Mouse (Mus musculus): ENCODE data around the gene Zpbp2.

The Zpbp2 gene

GRCm38 (mm10) chr11:98555124-98555700 lies 4.3 kb downstream of the Zpbp2 start:
- no peak for DNase-seq (ENCODE audit: low read depth, low spot score)

- DNase-seq (ENCODE audit: low read depth, low spot score) = no peak
Measured at GRCm38 (mm10) chr11:98560942-98561341, 10.0 kb downstream of the Zpbp2 start.

GRCm38 (mm10) chr11:98563025-98563424 lies 12.1 kb downstream of the Zpbp2 start:
- DNase-seq (ENCODE audit: low read depth, low spot score) = no peak

- DNase-seq (ENCODE audit: low read depth, low spot score) = no peak
Measured at GRCm38 (mm10) chr11:98563921-98564414, 13.1 kb downstream of the Zpbp2 start.

GRCm38 (mm10) chr11:98568326-98568725 lies 17.4 kb downstream of the Zpbp2 start:
- no peak for DNase-seq (ENCODE audit: low read depth, low spot score)

- no peak for DNase-seq (ENCODE audit: low read depth, low spot score)
Measured at GRCm38 (mm10) chr11:98569461-98569860, 18.6 kb downstream of the Zpbp2 start.

- no peak for DNase-seq (ENCODE audit: low read depth, low spot score)
Measured at GRCm38 (mm10) chr11:98577776-98578175, 26.9 kb downstream of the Zpbp2 start.

- DNase-seq (ENCODE audit: low read depth, low spot score) = no peak
Measured at GRCm38 (mm10) chr11:98580301-98581121, 29.6 kb downstream of the Zpbp2 start.

- DNase-seq (ENCODE audit: low read depth, low spot score) = no peak
Measured at GRCm38 (mm10) chr11:98581286-98582029, 30.6 kb downstream of the Zpbp2 start.

GRCm38 (mm10) chr11:98582030-98582388 lies 31.1 kb downstream of the Zpbp2 start:
- DNase-seq (ENCODE audit: low read depth, low spot score) = no peak

GRCm38 (mm10) chr11:98582551-98583264 lies 31.8 kb downstream of the Zpbp2 start:
- no peak for DNase-seq (ENCODE audit: low read depth, low spot score)

- no peak for DNase-seq (ENCODE audit: low read depth, low spot score)
Measured at GRCm38 (mm10) chr11:98583265-98583552, 32.3 kb downstream of the Zpbp2 start.

- DNase-seq (ENCODE audit: low read depth, low spot score) = no peak
Measured at GRCm38 (mm10) chr11:98583571-98583970, 32.7 kb downstream of the Zpbp2 start.

GRCm38 (mm10) chr11:98584146-98584545 lies 33.2 kb downstream of the Zpbp2 start:
- DNase-seq (ENCODE audit: low read depth, low spot score) = no peak

GRCm38 (mm10) chr11:98584629-98585177 lies 33.8 kb downstream of the Zpbp2 start:
- DNase-seq (ENCODE audit: low read depth, low spot score) = no peak

GRCm38 (mm10) chr11:98586087-98586891 lies 35.4 kb downstream of the Zpbp2 start:
- no peak for DNase-seq (ENCODE audit: low read depth, low spot score)

GRCm38 (mm10) chr11:98586892-98587563 lies 36.1 kb downstream of the Zpbp2 start, which contains the start of gene Ormdl3:
Gene Ormdl3 (minus strand): TSS chr11:98587368.
- DNase-seq (ENCODE audit: low read depth, low spot score) = peak; percentile 96

GRCm38 (mm10) chr11:98587684-98588546 lies 37.0 kb downstream of the Zpbp2 start:
- DNase-seq (ENCODE audit: low read depth, low spot score) = peak; percentile 51

GRCm38 (mm10) chr11:98588833-98589281 lies 38.0 kb downstream of the Zpbp2 start:
- DNase-seq (ENCODE audit: low read depth, low spot score) = no peak

Measured in skeletal muscle tissue, adult 2 months (tissue).